Mouse (Mus musculus): ENCODE measurements at regions not wholly inside any gene's neighbourhood (a gene's known extent, or its start where the extent isn't known, plus 50 kb on each side); places are given as distances from the start of the nearest gene placed in this dataset.

DNA sequence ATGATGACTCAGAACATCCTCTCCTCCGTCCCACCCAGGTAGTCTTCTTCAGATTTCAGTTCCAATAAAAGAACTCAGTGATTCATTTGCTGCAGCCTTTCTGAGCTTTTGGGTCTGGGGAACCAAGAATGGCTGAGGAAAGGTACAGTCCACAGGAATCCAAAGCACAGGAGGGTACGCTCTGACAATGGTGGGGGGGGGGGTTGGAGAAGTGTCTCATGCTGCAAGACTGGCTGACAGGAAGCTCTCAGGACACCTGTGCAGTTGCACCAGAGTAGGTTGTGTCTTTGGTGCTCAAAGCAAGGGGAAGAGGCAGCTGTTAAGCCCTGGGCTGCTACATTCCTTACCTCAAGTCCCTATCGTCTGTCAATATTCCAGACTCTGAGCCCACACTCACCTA lies 192.7 kb upstream of the Bcl6 start:
- TF ChIP-seq CTCF (IDR thresholded peaks at IDR 0.05; ENCODE audit: borderline replicate concordance, control insufficient read depth, extremely low read depth, insufficient read depth, low read length, poor library complexity) (no peak), POLR2A (IDR thresholded peaks at IDR 0.05; ENCODE audit: control insufficient read depth, extremely low read depth, insufficient read depth, low read length, poor library complexity) (no peak)
